Mouse (Mus musculus) c-Kit-negative CD71-positive TER-119-positive erythroid progenitor cells, embryonic 14.5 days (primary cell): ENCODE measurements around the gene Sardh.

Source experiments
- DNase-seq: peaks from one replicate; pipeline ENCODE4 v3.0.0-alpha.2; 2013; ENCODE audit warnings: low read depth, low spot score

The Sardh gene

DNA sequence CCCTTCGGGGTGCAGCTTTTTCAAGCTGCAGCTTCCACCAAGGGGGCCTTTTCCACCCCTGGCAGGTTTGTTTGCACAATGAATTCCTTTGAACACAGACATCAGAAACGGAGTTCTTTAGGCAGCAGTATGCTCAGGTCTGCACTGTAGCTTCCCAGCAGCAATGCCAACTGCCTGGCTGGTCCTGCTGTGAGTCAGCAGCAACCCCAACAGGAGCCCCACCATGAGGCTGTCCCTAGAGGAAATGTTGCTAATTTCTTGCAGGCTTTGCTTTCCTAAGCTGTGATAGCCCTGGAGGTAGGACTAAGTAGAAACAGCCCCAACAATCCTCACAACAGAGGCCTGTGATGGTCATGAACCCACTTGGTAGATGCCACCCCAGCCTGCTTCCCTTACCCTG, 81.1 kb downstream of the Sardh start:
- no peak for DNase-seq

DNA sequence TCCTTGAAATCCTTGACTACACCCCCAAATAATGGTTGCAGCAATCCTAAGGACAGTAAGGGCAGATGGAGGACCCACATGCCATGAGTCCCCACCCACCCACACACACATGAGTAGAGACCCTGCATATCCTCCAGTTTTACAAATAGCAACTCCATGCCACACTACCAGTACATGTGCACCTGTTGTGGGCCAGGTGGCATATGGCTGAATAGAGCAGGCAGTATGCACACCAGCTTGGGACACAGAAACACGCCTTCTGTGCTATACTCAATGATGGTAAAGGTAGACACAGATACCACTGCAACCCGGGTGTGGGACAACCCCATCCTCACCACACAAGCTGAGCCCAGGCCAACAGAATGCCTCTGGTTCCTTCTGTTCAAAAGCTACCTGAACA, 82.1 kb downstream of the Sardh start:
- DNase-seq = no peak

DNA sequence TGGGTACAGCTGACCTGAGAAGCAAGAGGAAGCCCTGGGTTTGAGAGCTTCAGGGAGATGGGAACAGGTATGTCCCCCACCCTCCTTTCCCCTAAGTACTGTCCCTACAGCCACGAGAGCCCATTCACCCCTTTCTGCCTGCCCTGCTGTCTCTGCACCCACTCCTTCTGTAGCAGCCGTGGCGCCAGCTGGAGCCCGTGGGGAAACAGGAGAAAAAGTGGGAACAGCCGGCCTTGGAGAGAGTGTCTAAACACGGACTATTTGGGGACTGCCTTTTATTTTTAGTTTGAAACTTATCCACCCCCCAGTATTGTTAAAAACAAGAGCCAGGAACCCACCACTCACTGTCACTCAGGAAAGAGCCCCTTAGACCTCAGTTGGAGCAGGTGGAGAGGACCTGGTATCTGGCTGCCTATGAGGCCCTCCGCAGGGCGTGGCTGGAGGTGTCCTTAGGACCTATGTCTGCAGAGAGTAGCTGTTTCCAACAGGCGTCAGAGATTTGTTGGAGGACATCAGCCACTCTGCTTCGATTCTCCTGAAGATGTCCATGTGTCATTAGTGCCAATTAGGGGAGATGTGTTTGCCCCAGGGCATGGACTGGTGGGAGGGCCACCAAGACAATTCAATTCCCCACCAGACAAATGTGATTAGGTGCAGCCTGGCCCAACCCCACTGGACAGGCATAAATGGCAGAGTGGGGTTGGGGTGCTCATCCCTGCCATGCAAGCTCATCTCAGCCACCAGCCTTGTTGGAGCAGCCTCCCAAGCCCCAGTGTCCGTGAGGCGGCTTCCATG, 83.1 kb downstream of the Sardh start, which contains the start of gene Dbh:
Gene Dbh, plus strand, starts transcription at position 438 of the 795 bp plus-strand sequence.
- no peak for DNase-seq

DNA sequence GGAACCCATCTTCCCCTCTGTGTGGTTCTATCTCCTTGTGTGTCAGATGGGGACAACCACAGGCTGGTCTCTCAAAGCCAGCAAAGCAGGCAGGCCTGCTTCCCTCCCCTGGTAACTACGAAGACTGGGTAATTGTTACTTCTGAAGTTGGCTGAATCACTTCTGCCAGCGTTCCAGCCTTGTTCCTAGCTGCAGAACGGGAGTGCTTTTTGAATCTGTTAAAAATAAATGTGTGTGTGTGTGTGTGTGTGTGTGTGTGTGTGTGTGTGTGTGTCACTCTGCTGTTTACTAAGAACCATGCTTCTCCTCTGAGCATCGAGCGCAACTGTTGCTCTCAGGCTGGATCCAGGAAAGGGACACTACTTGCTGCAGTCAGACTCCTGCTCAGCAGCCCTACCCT, 84.3 kb downstream of the Sardh start:
- no peak for DNase-seq

DNA sequence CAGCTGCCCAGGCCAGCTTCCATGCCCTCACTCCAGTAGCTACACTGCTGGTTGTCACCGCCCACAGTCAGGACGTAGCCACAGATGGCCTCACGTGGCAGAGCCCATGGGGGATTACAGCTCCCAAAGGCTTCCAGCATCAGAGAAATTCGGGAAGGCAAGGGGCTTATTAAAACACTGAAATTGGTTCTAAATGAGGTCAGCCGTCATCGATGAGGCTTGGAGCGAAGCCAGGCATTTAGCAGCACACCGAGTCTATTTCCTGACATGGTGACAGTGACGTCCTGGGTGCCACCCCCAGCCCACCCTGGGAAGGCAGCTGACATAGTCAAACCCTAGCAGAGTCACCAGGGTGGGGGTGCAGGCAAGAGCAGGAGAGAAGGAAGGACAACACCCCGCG, 85.5 kb downstream of the Sardh start:
- DNase-seq = no peak

DNA sequence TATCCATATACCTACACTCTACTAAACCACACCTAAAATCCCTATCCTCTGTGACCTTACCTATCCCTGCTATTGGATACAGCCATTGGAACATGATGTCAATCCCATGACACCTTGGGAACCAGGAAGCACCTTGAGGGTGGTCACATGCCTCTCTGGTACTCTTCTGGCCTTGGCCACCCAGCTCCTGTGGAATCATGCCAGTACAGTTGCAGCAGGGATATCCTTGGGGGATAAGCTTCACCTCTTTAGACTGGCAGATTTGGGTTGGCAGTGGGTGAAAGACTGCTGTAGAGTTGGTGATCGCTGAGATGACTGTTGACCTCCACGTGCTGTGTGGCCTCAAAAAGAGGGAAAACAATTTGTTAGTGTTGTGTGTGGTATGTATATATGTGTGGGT, 86.6 kb downstream of the Sardh start:
- DNase-seq = no peak

DNA sequence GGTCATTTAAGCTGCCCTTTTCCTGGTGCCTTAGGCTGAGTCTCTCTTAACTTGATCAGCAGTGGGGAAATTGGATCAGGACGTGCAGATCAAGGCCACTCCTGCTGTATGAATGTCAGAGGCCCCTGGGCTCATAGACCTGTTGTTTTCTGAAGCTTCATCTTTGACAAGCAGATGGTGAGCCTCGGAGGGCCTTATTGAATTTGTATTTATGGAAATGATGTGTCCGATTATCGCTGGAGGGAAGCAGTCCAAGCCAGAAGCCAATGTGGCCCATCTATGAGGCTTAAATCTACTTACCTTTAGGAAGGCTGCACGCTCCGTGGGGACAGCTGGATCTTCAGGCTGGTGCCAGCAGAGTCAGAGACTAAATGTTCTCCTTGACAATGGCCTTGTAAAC, 91.5 kb downstream of the Sardh start:
- no peak for DNase-seq

DNA sequence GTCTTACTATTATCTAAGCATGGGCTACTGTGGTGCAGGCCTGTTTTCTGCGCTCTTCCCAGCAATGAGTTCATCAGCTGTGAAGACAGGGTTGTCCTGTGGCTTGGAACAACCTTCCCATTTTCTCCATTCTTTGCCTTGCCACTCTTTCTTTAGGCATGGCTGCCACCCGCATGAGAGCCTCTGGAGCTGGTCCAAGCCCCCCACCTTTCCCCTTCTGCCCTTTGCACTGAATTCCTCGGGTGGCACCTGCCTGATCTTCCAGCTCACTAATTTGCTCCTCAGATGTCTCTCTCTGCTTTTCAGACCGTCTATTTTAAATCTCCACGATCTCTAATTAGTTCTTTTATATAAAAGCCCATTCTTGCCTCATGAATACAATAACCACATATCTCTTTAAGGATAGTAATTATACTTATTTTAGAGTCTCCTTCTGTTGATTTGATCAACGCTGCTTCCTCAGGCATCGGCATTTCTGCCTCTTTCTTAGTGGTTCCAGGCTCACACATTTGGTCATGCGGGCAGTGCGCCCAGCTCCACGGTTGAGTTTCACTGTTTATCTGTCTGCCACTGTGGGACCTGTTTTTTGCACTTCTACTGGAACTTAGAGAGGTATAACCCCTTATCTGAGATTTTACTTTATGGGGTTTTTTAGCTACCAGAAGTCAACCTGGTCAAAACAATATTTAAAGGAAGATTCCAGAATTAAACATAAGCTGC, 93.5 kb downstream of the Sardh start:
- DNase-seq = no peak

DNA sequence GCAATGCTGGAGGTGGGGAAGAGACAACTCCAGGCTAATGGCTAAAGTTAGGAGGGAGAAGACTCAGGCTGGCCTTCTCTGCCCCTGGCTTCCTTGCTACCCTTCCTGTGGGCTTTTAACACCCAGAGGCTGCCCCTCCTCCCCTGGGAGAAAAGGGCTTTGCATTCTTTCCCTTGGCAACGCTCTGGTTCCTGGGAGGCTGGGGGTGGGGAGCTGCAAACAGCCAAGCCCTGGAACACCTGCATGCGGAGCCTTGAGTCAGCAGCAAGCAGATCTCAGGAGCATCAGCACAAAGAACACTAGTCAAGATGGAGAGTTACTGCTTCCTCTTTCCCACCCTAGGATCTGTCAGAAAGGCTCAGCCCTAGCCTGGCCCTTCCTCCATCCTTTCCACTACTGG, 98.7 kb downstream of the Sardh start:
- no peak for DNase-seq

DNA sequence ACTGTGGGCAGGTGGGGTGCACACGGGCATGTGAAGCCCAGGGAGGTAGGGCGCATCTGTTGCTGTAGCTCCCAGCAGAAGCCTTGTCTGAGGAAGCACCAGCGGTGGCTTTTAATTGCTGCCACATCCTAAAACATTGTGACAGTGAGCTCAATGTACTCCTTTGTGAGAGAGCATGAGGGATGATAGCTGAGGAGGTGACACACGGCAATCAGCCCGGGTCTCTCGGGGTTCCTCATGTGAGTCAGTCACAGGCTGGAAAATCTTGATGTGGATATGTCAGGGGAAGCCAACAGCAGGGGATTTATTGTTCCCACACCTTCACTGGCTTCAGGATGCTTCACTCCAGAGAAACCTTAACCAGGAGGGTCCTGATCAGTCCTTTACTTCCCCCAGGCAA, 101.3 kb downstream of the Sardh start:
- no peak for DNase-seq

DNA sequence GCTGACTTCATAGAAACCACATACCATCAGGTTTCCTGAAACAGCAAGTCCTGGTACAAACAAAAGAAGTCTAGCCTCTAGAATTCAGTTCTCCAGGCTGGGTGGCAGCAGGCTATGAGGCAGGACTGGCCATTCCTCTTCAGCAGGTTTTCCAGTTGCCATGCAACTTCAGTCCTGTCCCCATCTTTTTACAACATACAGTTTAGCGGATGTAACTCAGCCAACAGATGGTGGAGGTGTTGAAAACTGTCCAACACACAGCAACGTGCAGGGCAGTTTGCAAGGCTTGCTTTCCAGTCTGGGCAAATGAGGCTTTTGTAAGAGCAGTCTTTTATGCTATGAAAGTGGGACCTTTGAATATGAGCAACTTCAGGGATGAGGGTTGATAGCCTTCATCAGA, 103.2 kb downstream of the Sardh start:
- no peak for DNase-seq

DNA sequence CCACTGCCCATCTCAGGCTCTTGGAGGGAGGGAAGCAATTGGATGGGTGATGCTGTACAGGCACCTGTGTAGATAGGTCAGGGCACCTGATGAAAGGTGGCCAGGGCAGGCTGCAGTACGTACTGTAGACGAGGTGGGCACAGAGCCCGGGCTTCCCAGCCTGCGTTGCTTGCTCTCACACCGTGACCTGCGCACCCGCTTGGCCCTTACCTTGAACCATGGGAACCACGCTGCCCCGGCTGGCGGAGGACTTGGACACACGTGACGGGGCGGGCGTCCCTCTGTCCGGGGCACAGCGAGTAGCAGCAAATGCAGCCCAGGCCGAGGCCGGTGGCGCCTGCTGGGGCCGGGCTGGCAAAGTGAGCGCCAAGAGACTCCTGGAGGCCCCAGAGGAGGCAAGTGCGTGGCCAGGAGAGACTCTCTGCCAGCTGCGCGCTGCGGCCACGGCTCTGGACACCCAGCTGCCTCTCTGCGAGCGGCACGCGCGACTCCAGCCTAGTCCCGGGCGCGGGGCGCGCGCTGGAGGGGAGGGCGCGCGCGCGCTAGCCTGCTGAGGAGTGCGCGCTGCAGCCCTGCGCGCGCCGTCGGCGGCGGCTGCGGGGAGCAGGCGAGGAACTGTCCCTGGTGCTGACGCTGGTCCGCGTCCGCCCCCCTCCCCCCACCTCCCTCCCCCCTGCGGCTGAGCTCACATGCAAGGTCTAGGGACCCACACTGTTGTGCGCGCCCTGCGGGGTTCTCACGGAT, 106.0 kb downstream of the Sardh start, which contains the start of gene Fam163b:
Gene Fam163b, minus strand, starts transcription at position 542 of the 744 bp plus-strand sequence.
- no peak for DNase-seq
